Mouse (Mus musculus) CH12.LX (cell line): ENCODE data around the gene Fgf9. TPM values are rescaled to one million over a fixed set of nuclear protein-coding genes. Genes with fewer than 3 reads are reported as not detected.

Source experiments
- DNase-seq: peaks from one replicate; pipeline ENCODE4 v3.0.0-alpha.2; 2013; ENCODE audit errors: extremely low read depth
- H3K27ac ChIP-seq: 2 replicates; pipeline ENCODE4 v1.5.1; 2012; ENCODE audit warnings: low read depth, mild to moderate bottlenecking, control low read depth, moderate library complexity; ENCODE audit not compliant: insufficient read depth
- H3K27me3 ChIP-seq: replicated peaks from 2 replicates; pipeline ENCODE3; 2012; ENCODE audit warnings: inconsistent platforms
- H3K36me3 ChIP-seq, 2 experiments: replicated peaks in 1 of 2; 2 replicates each; pipeline versions ENCODE3 to v1.6.1; 2012; ENCODE audit warnings: inconsistent platforms in 1 of 2, low read length in 1 of 2, mild to moderate bottlenecking in 1 of 2, mixed read lengths in 1 of 2, moderate library complexity in 1 of 2; ENCODE audit not compliant: control insufficient read depth in 1 of 2, insufficient read depth in 1 of 2
- H3K4me1 ChIP-seq, 2 experiments: 2 replicates each; pipeline ENCODE4 v1.6.1; 2012; ENCODE audit warnings: inconsistent platforms in 1 of 2, moderate library complexity in 1 of 2; ENCODE audit not compliant: insufficient read depth in 2 of 2, control insufficient read depth in 1 of 2
- H3K4me2 ChIP-seq: 2 replicates; pipeline ENCODE4 v1.6.1; 2012; ENCODE audit warnings: low read depth, mild to moderate bottlenecking, control low read depth; ENCODE audit not compliant: poor library complexity, insufficient read depth, severe bottlenecking
- H3K4me3 ChIP-seq, 3 experiments: fragments of 150-350 bp in 1 of 3; sonication (generic) in 1 of 3; replicated peaks in 1 of 3; 2 replicates each; pipeline versions ENCODE3 to v1.5.1; 2011 to 2012; ENCODE audit warnings: low read depth in 2 of 3, low read length in 2 of 3, mild to moderate bottlenecking in 2 of 3, moderate library complexity in 2 of 3, control low read depth in 1 of 3, improper control_type of control experiment in 1 of 3, inconsistent platforms in 1 of 3, mixed read lengths in 1 of 3; ENCODE audit not compliant: poor library complexity in 1 of 3
- H3K79me2 ChIP-seq: replicated peaks from 2 replicates; pipeline ENCODE4 v1.6.1; 2012; ENCODE audit warnings: mild to moderate bottlenecking, moderate library complexity; ENCODE audit not compliant: control insufficient read depth, poor library complexity, insufficient read depth, severe bottlenecking; ENCODE audit errors: extremely low read depth
- H3K9ac ChIP-seq: 2 replicates; pipeline ENCODE4 v1.6.1; 2012; ENCODE audit warnings: low read depth, mild to moderate bottlenecking, control low read depth, moderate library complexity; ENCODE audit not compliant: insufficient read depth
- H3K9me3 ChIP-seq: replicated peaks from 2 replicates; pipeline ENCODE3; 2012; ENCODE audit warnings: low read length, inconsistent platforms, mixed read lengths
- CHD2 ChIP-seq: IDR thresholded peaks from 2 replicates; pipeline ENCODE4 v1.6.1; 2011; ENCODE audit warnings: low read length, improper control_type of control experiment
- CTCF ChIP-seq, 2 experiments: IDR thresholded peaks in 1 of 2; conservative IDR thresholded peaks in 1 of 2; 2 replicates each; pipeline ENCODE4 v1.5.1; 2011 to 2012; ENCODE audit warnings: low read depth in 2 of 2, low read length in 2 of 2, improper control_type of control experiment in 1 of 2, inconsistent platforms in 1 of 2, mild to moderate bottlenecking in 1 of 2, moderate library complexity in 1 of 2
- E2F4 ChIP-seq: IDR thresholded peaks from 2 replicates; pipeline ENCODE4 v1.6.1; 2011; ENCODE audit warnings: low read depth, low read length, improper control_type of control experiment; ENCODE audit not compliant: insufficient replicate concordance
- ETS1 ChIP-seq: conservative IDR thresholded peaks from 2 replicates; pipeline ENCODE4 v1.6.1; 2012; ENCODE audit warnings: low read depth, mild to moderate bottlenecking, inconsistent platforms, low read length, improper control_type of control experiment, moderate library complexity
- IRF4 ChIP-seq: IDR thresholded peaks from 2 replicates; pipeline ENCODE4 v1.6.1; 2014; ENCODE audit warnings: low read depth, mild to moderate bottlenecking, inconsistent platforms, low read length, improper control_type of control experiment
- JUND ChIP-seq: conservative IDR thresholded peaks from 2 replicates; pipeline ENCODE4 v1.6.1; 2011; ENCODE audit warnings: low read depth, low read length, improper control_type of control experiment
- MAZ ChIP-seq: IDR thresholded peaks from 2 replicates; pipeline ENCODE4 v1.6.1; 2012; ENCODE audit warnings: low read depth, mild to moderate bottlenecking, inconsistent platforms, low read length, improper control_type of control experiment, moderate library complexity
- MEF2A ChIP-seq: IDR thresholded peaks from 2 replicates; pipeline ENCODE4 v1.6.1; 2014; ENCODE audit warnings: low read depth, mild to moderate bottlenecking, inconsistent platforms, low read length, improper control_type of control experiment, borderline replicate concordance
- MYC ChIP-seq: IDR thresholded peaks from 2 replicates; pipeline ENCODE4 v1.6.1; 2011; ENCODE audit warnings: low read depth, mild to moderate bottlenecking, improper control_type of control experiment, low read length
- POLR2A ChIP-seq: IDR thresholded peaks from 2 replicates; pipeline ENCODE4 v1.6.1; 2011; ENCODE audit warnings: low read depth, mild to moderate bottlenecking, improper control_type of control experiment, low read length
- POLR2AphosphoS2 ChIP-seq: IDR thresholded peaks from 2 replicates; pipeline ENCODE4 v1.6.1; 2011; ENCODE audit warnings: low read depth, low read length, improper control_type of control experiment
- RCOR1 ChIP-seq: conservative IDR thresholded peaks from 2 replicates; pipeline ENCODE4 v1.6.1; 2012; ENCODE audit warnings: low read depth, mild to moderate bottlenecking, inconsistent platforms, low read length, improper control_type of control experiment
- SMC3 ChIP-seq: IDR thresholded peaks from 2 replicates; pipeline ENCODE4 v1.6.1; 2011; ENCODE audit warnings: low read depth, low read length, improper control_type of control experiment
- USF2 ChIP-seq: conservative IDR thresholded peaks from 2 replicates; pipeline ENCODE4 v1.6.1; 2011; ENCODE audit warnings: low read depth, low read length, improper control_type of control experiment
- ZMIZ1 ChIP-seq: IDR thresholded peaks from 2 replicates; pipeline ENCODE4 v1.6.1; 2012; ENCODE audit warnings: low read depth, mild to moderate bottlenecking, inconsistent platforms, low read length, improper control_type of control experiment
- dilution Hi-C: fragments of 300-500 bp; cut with MboI; formaldehyde crosslinking; loops from 2 replicates; pipeline ENCODE4 v1.14.3; 2020; ENCODE audit warnings: low sequenced_read_pairs; ENCODE audit not compliant: extremely low pct_unique_long_range_greater_than_20kb, extremely low pct_ligation_motif_present
- in situ Hi-C: fragments of 300-500 bp; cut with MboI; formaldehyde crosslinking; loops from 3 replicates; pipeline ENCODE4 v1.14.3; 2019; ENCODE audit warnings: low sequenced_read_pairs, low pct_ligation_motif_present, low pct_unique_long_range_greater_than_20kb, mixed read lengths
- polyA plus RNA-seq: library from polyadenylated mRNA; unstranded; fragments of >175 nt; gene quantifications from 2 replicates; pipeline ENCODE4 v1.2.1, GENCODE M21; 2012; ENCODE audit warnings: low read depth; ENCODE audit not compliant: insufficient read length
- total RNA-seq, 2 experiments: library from RNA; depleted of rRNA; stranded (reverse); fragments of 300-350 nt in 1 of 2; fragments of >200 nt in 1 of 2; gene quantifications; 2 replicates each; pipeline ENCODE4 v1.2.3; 2012 to 2014

Gene Fgf9
- total and polyA plus RNA-seq, 3 experiments, result 0.09 to 0.13 TPM; not detected in 1

GRCm38 (mm10) chr14:58101298-58101697 lies 31.0 kb downstream of the Fgf9 start:
- Histone ChIP-seq H3K4me2 (no peak overlapping the region), H3K4me3 (no peak overlapping the region)
- DNase-seq, result no peak
- in situ Hi-C loops, result no loop called here
- TF ChIP-seq MEF2A (no peak), SMC3 (no peak), POLR2AphosphoS2 (no peak), MYC (no peak), CHD2 (no peak), USF2 (no peak)
- TF ChIP-seq, all 38 proteins: peak for 0
- no peak overlapping the region for H3K27ac ChIP-seq
- H3K4me1 ChIP-seq, result no peaks in the 10 kb centered on the region
- H3K9me3 ChIP-seq, result no peaks in the 10 kb centered on the region
- H3K9ac ChIP-seq, result no peak overlapping the region
- no peaks in the 10 kb centered on the region for H3K27me3 ChIP-seq
- no peaks in the 10 kb centered on the region for H3K79me2 ChIP-seq
- dilution Hi-C loops, result no loop called here
- H3K36me3 ChIP-seq, result no peaks in the 10 kb centered on the region

- no peaks in the 10 kb centered on the region for H3K9me3 ChIP-seq
- no peak overlapping the region for H3K4me2 ChIP-seq
- no peak overlapping the region for H3K4me3 ChIP-seq
- DNase-seq, result no peak
- dilution Hi-C loops, result no loop called here
- no peaks in the 10 kb centered on the region for H3K79me2 ChIP-seq
- H3K27ac ChIP-seq, result no peak overlapping the region
- in situ Hi-C loops, result no loop called here
- H3K27me3 ChIP-seq, result no peaks in the 10 kb centered on the region
- no peaks in the 10 kb centered on the region for H3K4me1 ChIP-seq
- H3K9ac ChIP-seq, result no peak overlapping the region
- TF ChIP-seq IRF4 (no peak), JUND (no peak), MAZ (no peak), RCOR1 (no peak), ZMIZ1 (no peak), MYC (no peak), E2F4 (no peak), ETS1 (no peak), MEF2A (no peak), CTCF (conservative IDR thresholded peaks at IDR 0.05 in 1 of 2, IDR thresholded peaks at IDR 0.05 in 1 of 2; ENCODE audit: low read depth in 2 of 2, low read length in 2 of 2) (no peak), SMC3 (no peak), POLR2A (no peak)
- H3K36me3 ChIP-seq, result no peaks in the 10 kb centered on the region
Measured at GRCm38 (mm10) chr14:58104266-58104665, 33.9 kb downstream of the Fgf9 start.

DNA sequence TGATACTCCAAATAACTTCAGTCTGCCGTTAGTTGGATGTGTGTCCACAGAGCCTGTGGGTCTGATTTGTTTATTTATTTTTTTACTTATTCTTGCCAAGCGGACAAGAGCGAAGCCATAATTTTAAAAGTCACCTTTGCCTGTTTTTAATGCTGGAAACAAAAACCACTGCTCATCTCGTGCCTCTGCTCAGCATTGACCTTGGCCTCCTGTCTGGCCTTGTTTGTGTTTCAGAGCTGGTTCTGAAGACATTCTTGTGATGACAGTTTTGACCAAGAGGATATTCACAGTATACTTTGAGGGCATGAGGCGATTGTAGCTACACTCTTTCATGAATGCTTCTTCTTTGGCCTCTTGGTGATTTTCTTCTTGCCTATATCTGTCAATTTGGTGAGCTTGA lies 35.2 kb downstream of the Fgf9 start:
- Histone ChIP-seq H3K36me3 (no peaks in the 10 kb centered on the region), H3K4me1 (no peaks in the 10 kb centered on the region), H3K27ac (no peak overlapping the region), H3K27me3 (no peaks in the 10 kb centered on the region), H3K79me2 (no peaks in the 10 kb centered on the region), H3K4me2 (no peak overlapping the region), H3K4me3 (no peak overlapping the region), H3K9ac (no peak overlapping the region), H3K9me3 (no peaks in the 10 kb centered on the region)
- in situ Hi-C loops, result no loop called here
- DNase-seq, result no peak
- dilution Hi-C loops, result no loop called here
- TF ChIP-seq JUND (no peak), MAZ (no peak)
